29 mouse cellular contexts compared by ENCODE assay signal in the genomic region with DNA sequence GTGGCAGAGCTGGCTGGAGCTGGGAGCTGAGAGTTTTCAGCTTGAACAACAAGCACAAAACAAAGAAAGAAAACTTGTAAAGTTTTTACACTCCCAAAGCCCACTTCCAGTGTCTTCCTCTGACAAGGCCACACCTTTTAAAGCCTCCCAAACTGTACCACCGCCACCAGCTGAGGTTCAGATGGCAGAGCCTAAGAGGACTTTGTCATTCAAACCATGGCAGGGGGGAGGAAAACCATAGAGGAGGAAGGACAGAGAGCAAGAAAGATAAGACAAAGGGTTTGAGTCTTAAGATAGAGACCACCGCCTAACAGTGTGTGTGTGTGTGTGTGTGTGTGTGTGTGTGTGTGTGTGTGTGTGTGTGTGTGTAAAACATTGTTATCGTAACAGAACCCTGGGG.
DNase-seq lines count a peak whose midpoint lies in the region; ATAC-seq and TF ChIP-seq lines count a peak whose summit lies in the region.
"Had no signal": no experiment of that assay in that cellular context is flagged by ENCODE, and none has a peak within 500 bp of the region (broad histone marks: within the 10 kb centered on the region; RNA-seq: fewer than 3 reads in every experiment).

No protein-coding gene starts in this region.

- no peak for TF ChIP-seq CTCF in kidney, adult 2 months (conservative IDR thresholded peaks at IDR 0.05; ENCODE audit: insufficient read depth, insufficient read length, low read depth, low read length)

- no peaks in the 10 kb centered on the region for H3K9me3 ChIP-seq in heart, embryonic 10.5 days
- no peaks in the 10 kb centered on the region for H3K9me3 ChIP-seq in embryonic facial prominence, embryonic 15.5 days (replicated peaks)
- H3K9me3 ChIP-seq: forebrain, embryonic 10.5 days; heart, embryonic 15.5 days; limb, embryonic 12.5 days; midbrain, embryonic 13.5 days; neural tube, embryonic 12.5 days had no signal

- 39% methylated on average over 3 of the region's 3 CpGs for WGBS in heart, embryonic 10.5 days
- WGBS in embryonic facial prominence, embryonic 15.5 days, result 31% methylated on average over 3 of the region's 3 CpGs
- WGBS in kidney, adult 2 months, result 78% methylated on average over 3 of the region's 3 CpGs

- peaks cover 15% of the 10 kb centered on the region; the same call in 1 of the 2 replicates for H3K4me1 ChIP-seq in heart, embryonic 10.5 days
- H3K4me1 ChIP-seq in embryonic facial prominence, embryonic 15.5 days, result peaks cover 25% of the 10 kb centered on the region
- no peaks in the 10 kb centered on the region for H3K4me1 ChIP-seq in kidney, adult 2 months (ENCODE audit: control insufficient read depth, insufficient read depth, low read length)
- H3K4me1 ChIP-seq: heart, embryonic 15.5 days; neural tube, embryonic 12.5 days had no signal

- peak overlapping the region; percentile 52; the same call in 1 of the 2 replicates for H3K27ac ChIP-seq in heart, embryonic 10.5 days
- H3K27ac ChIP-seq in embryonic facial prominence, embryonic 15.5 days (replicated peaks), result peak overlapping the region; percentile 67
- no peak overlapping the region for H3K27ac ChIP-seq in kidney, adult 2 months (ENCODE audit: insufficient read depth, low read depth, low read length)
- H3K27ac ChIP-seq: forebrain, embryonic 10.5 days; heart, adult 2 months; heart, embryonic 15.5 days; hindbrain, postnatal 0 days; layer of hippocampus, adult 2 months; limb, embryonic 12.5 days; midbrain, embryonic 13.5 days; neural tube, embryonic 12.5 days; stomach, postnatal 0 days had no signal

- no peaks in the 10 kb centered on the region for H3K27me3 ChIP-seq in heart, embryonic 10.5 days (ENCODE audit: insufficient read depth, poor library complexity, severe bottlenecking)
- no peaks in the 10 kb centered on the region for H3K27me3 ChIP-seq in embryonic facial prominence, embryonic 15.5 days
- H3K27me3 ChIP-seq in kidney, adult 2 months (replicated peaks; ENCODE audit: control insufficient read depth, insufficient read depth, low read length), result no peaks in the 10 kb centered on the region
- H3K27me3 ChIP-seq: heart, embryonic 15.5 days; limb, embryonic 12.5 days; midbrain, embryonic 13.5 days; neural tube, embryonic 12.5 days had no signal

- no peak for DNase-seq in heart, embryonic 10.5 days (ENCODE audit: low spot score)
- no peak for DNase-seq in heart, adult 8-10 months (ENCODE audit: low spot score)
- peak; percentile 6 for DNase-seq in c-Kit-positive CD71-negative TER-119-negative erythroid progenitor cells, embryonic 14.5 days (ENCODE audit: low read depth)
- DNase-seq in kidney, adult 2 months, result no peak
- DNase-seq in gastrocnemius, postnatal 4 days (ENCODE audit: low spot score in 2 of 2), result no peak
- DNase-seq: adrenal gland, postnatal 36 days; cerebellum, adult 11-12 months; cerebellum, postnatal 10 days; forebrain, postnatal 0 days; gastrocnemius, postnatal 14 days; heart, adult 2 months; kidney, postnatal 25 days; layer of hippocampus, postnatal 36 days; lung, adult 2 months; lung, postnatal 14 days; thymus, adult 2 months; thymus, postnatal 4 days had no signal

- H3K9ac ChIP-seq in embryonic facial prominence, embryonic 15.5 days, result no peak overlapping the region
- H3K9ac ChIP-seq: forebrain, postnatal 0 days; heart, embryonic 15.5 days; limb, embryonic 12.5 days; midbrain, embryonic 13.5 days; neural tube, embryonic 12.5 days had no signal

- no peak overlapping the region for H3K4me2 ChIP-seq in embryonic facial prominence, embryonic 15.5 days (replicated peaks)
- H3K4me2 ChIP-seq: heart, embryonic 15.5 days; limb, embryonic 12.5 days; midbrain, embryonic 13.5 days; neural tube, embryonic 12.5 days had no signal

- no peaks in the 10 kb centered on the region for H3K36me3 ChIP-seq in heart, embryonic 10.5 days
- no peaks in the 10 kb centered on the region for H3K36me3 ChIP-seq in embryonic facial prominence, embryonic 15.5 days
- no peaks in the 10 kb centered on the region for H3K36me3 ChIP-seq in kidney, adult 2 months (ENCODE audit: control insufficient read depth, insufficient read depth, low read length)
- H3K36me3 ChIP-seq: forebrain, embryonic 10.5 days; heart, embryonic 15.5 days; limb, embryonic 12.5 days; midbrain, embryonic 13.5 days; neural tube, embryonic 12.5 days had no signal

- TF ChIP-seq POLR2A in kidney, adult 2 months (IDR thresholded peaks at IDR 0.05; ENCODE audit: low read depth, low read length), result no peak

- H3K4me3 ChIP-seq in heart, embryonic 10.5 days, result no peak overlapping the region
- H3K4me3 ChIP-seq in embryonic facial prominence, embryonic 15.5 days (replicated peaks), result no peak overlapping the region
- H3K4me3 ChIP-seq in kidney, adult 2 months (ENCODE audit: insufficient read depth, low read depth, low read length), result no peak overlapping the region
- H3K4me3 ChIP-seq: forebrain, embryonic 10.5 days; heart, adult 2 months; heart, embryonic 15.5 days; layer of hippocampus, adult 2 months; limb, embryonic 12.5 days; midbrain, embryonic 13.5 days; neural tube, embryonic 12.5 days had no signal

- no peak for ATAC-seq in embryonic facial prominence, embryonic 15.5 days (ENCODE audit: insufficient number of reproducible peaks, low FRiP score, low TSS enrichment, low read depth)
- ATAC-seq in megakaryocyte progenitor cell, adult 5-6 weeks (replicated peaks; ENCODE audit: poor library complexity), result peak; percentile 76
- no peak for ATAC-seq in monocyte, adult 5-6 weeks (replicated peaks; ENCODE audit: insufficient number of reproducible peaks, low FRiP score, low TSS enrichment, poor library complexity, severe bottlenecking)
- ATAC-seq: forebrain, postnatal 0 days; hindbrain, postnatal 0 days; intestine, embryonic 16.5 days; midbrain, embryonic 13.5 days had no signal
